8 mouse cellular contexts compared by ENCODE assay signal in genomic region chr11:3347091-3347834, GRCm38 (mm10). TPM values are rescaled to one million over a fixed set of nuclear protein-coding genes. Genes with fewer than 3 reads are reported as not detected.
DNase-seq lines count a peak whose midpoint lies in the region; ATAC-seq and TF ChIP-seq lines count a peak whose summit lies in the region.

No protein-coding gene starts in this region.

- ATAC-seq in embryonic facial prominence, embryonic 15.5 days (ENCODE audit: insufficient number of reproducible peaks, low FRiP score, low TSS enrichment, low read depth) = 0 out of 2 replicates have a peak, but pooled peaks have one; percentile 11
- peak; percentile 75; the same call in 1 of the 2 replicates for ATAC-seq in limb, embryonic 14.5 days (ENCODE audit: low FRiP score, low read depth)

- no peaks in the 10 kb centered on the region for H3K79me2 ChIP-seq in C2C12 (ENCODE audit: control insufficient read depth, insufficient read depth)

- no peak overlapping the region for H3K9ac ChIP-seq in embryonic facial prominence, embryonic 15.5 days
- no peak overlapping the region for H3K9ac ChIP-seq in limb, embryonic 14.5 days (ENCODE audit: low read depth, low read length, severe bottlenecking)

- peak; percentile 88 for DNase-seq in heart, embryonic 10.5 days (ENCODE audit: low spot score)
- DNase-seq in kidney, adult 9 months = peak; percentile 90
- DNase-seq in limb, embryonic 14.5 days (ENCODE audit: low spot score) = peak; percentile 88
- DNase-seq in monocyte, adult 2 months (ENCODE audit: low read depth in 1 of 2, low spot score in 2 of 2) = peak; percentile 48 to 65
- peak; percentile 64 to 79 for DNase-seq in spleen, postnatal 14 days (ENCODE audit: low spot score in 2 of 2)

- H3K27me3 ChIP-seq in C2C12 (ENCODE audit: control insufficient read depth, insufficient read depth, insufficient read length) = no peaks in the 10 kb centered on the region
- H3K27me3 ChIP-seq in embryonic facial prominence, embryonic 15.5 days = no peaks in the 10 kb centered on the region
- H3K27me3 ChIP-seq in heart, embryonic 10.5 days (ENCODE audit: insufficient read depth, poor library complexity, severe bottlenecking) = no peaks in the 10 kb centered on the region
- H3K27me3 ChIP-seq in limb, embryonic 14.5 days (ENCODE audit: control insufficient read depth, insufficient read depth, low read length) = no peaks in the 10 kb centered on the region

- H3ac ChIP-seq in C2C12 (ENCODE audit: control insufficient read depth, insufficient read length, low read depth) = no peak overlapping the region

- TF ChIP-seq POLR2A in bone marrow, adult 2 months (IDR thresholded peaks at IDR 0.05; ENCODE audit: borderline replicate concordance, control insufficient read depth, low read depth, low read length) = no peak
- TF ChIP-seq POLR2A in limb, embryonic 14.5 days (IDR thresholded peaks at IDR 0.05; ENCODE audit: borderline replicate concordance, extremely low read depth, insufficient read depth, insufficient read length) = no peak

- no peaks in the 10 kb centered on the region; the same call in 1 of the 2 replicates for H3K4me1 ChIP-seq in bone marrow, adult 2 months (ENCODE audit: control insufficient read depth, insufficient read depth, low read length)
- H3K4me1 ChIP-seq in embryonic facial prominence, embryonic 15.5 days = peaks cover 11% of the 10 kb centered on the region
- peaks cover 23% of the 10 kb centered on the region for H3K4me1 ChIP-seq in heart, embryonic 10.5 days
- H3K4me1 ChIP-seq in limb, embryonic 14.5 days (ENCODE audit: control insufficient read depth, insufficient read depth, low read length) = 0 out of 2 replicates have a peak, but pooled peaks cover 7% of the 10 kb centered on the region

- no peak overlapping the region for H3K4me2 ChIP-seq in embryonic facial prominence, embryonic 15.5 days (replicated peaks)
- H3K4me2 ChIP-seq in limb, embryonic 14.5 days (replicated peaks; ENCODE audit: low read depth, low read length, severe bottlenecking) = no peak overlapping the region

- H3K36me3 ChIP-seq in C2C12 (ENCODE audit: control insufficient read depth, insufficient read depth) = peaks cover 48% of the 10 kb centered on the region
- H3K36me3 ChIP-seq in embryonic facial prominence, embryonic 15.5 days = peaks cover 58% of the 10 kb centered on the region
- H3K36me3 ChIP-seq in heart, embryonic 10.5 days = peaks cover 73% of the 10 kb centered on the region
- peaks cover 59% of the 10 kb centered on the region for H3K36me3 ChIP-seq in limb, embryonic 14.5 days (ENCODE audit: control insufficient read depth, insufficient read depth, low read length)

- H3K9me3 ChIP-seq in embryonic facial prominence, embryonic 15.5 days (replicated peaks) = no peaks in the 10 kb centered on the region
- H3K9me3 ChIP-seq in heart, embryonic 10.5 days = no peaks in the 10 kb centered on the region
- no peaks in the 10 kb centered on the region for H3K9me3 ChIP-seq in limb, embryonic 14.5 days (ENCODE audit: control insufficient read depth, low read length)

- H3K27ac ChIP-seq in bone marrow, adult 2 months (ENCODE audit: control insufficient read depth, insufficient read depth, low read depth, low read length, poor library complexity) = peak overlapping the region; percentile 28; the same call in 1 of the 2 replicates
- 0 out of 2 replicates have a peak overlapping the region, but pooled peaks have one; percentile 34 for H3K27ac ChIP-seq in embryonic facial prominence, embryonic 15.5 days (replicated peaks)
- peak overlapping the region; percentile 80 for H3K27ac ChIP-seq in heart, embryonic 10.5 days
- H3K27ac ChIP-seq in limb, embryonic 14.5 days (replicated peaks; ENCODE audit: low read depth, low read length) = no peak overlapping the region

- H3K79me3 ChIP-seq in C2C12 (ENCODE audit: low read depth) = no peaks in the 10 kb centered on the region

- H3K4me3 ChIP-seq in C2C12 (ENCODE audit: insufficient read depth, poor library complexity, severe bottlenecking) = no peak overlapping the region
- no peak overlapping the region for H3K4me3 ChIP-seq in bone marrow, adult 2 months (replicated peaks; ENCODE audit: control insufficient read depth, low read depth, low read length)
- no peak overlapping the region for H3K4me3 ChIP-seq in embryonic facial prominence, embryonic 15.5 days (replicated peaks)
- H3K4me3 ChIP-seq in heart, embryonic 10.5 days = no peak overlapping the region
- H3K4me3 ChIP-seq in limb, embryonic 14.5 days (replicated peaks; ENCODE audit: low read length) = no peak overlapping the region

- TF ChIP-seq CTCF in C2C12 (IDR thresholded peaks at IDR 0.05; ENCODE audit: control insufficient read depth, insufficient read depth, insufficient read length) = peak; percentile 61
- TF ChIP-seq CTCF in bone marrow, adult 2 months (IDR thresholded peaks at IDR 0.05; ENCODE audit: control insufficient read depth, insufficient read depth, low read length) = peak; percentile 96

- 36% methylated on average over 12 of the region's 12 CpGs for WGBS in bone marrow, adult 2 months
- WGBS in embryonic facial prominence, embryonic 15.5 days = 65% methylated on average over 12 of the region's 12 CpGs
- 62% methylated on average over 12 of the region's 12 CpGs for WGBS in heart, embryonic 10.5 days
- 59% methylated on average over 12 of the region's 12 CpGs for WGBS in limb, embryonic 14.5 days

TF ChIP-seq in C2C12, 6 proteins besides CTCF, POLR2A, EP300 and RAD21:
- TF ChIP-seq MAX (IDR thresholded peaks at IDR 0.05) (no peak), MYOG (IDR thresholded peaks at IDR 0.05; ENCODE audit: control insufficient read depth, extremely low read depth, insufficient read length) (no peak), MYOD1 (IDR thresholded peaks at IDR 0.05; ENCODE audit: control insufficient read depth, insufficient read length, low read depth) (no peak), USF1 (IDR thresholded peaks at IDR 0.05; ENCODE audit: low read depth) (no peak), FOSL1 (IDR thresholded peaks at IDR 0.05; ENCODE audit: insufficient read depth, low read length, poor library complexity, severe bottlenecking) (no peak), CEBPB (IDR thresholded peaks at IDR 0.05; ENCODE audit: low read depth) (no peak)
TF ChIP-seq in C2C12: peak in this region for 0.

RNA-seq across cellular contexts. Expression of gene Pik3ip1, which starts 17.1 kb away (rescaled TPM):
- 0.71 TPM for polyA plus RNA-seq in C2C12 (2012; fragmentation: generic; extraction: Trizol)
- polyA plus RNA-seq in bone marrow, adult 2 months (2011; ENCODE audit: insufficient read depth, insufficient read length, low replicate concordance, missing spikeins) = 11.6 and 29.7 TPM in 2 replicates
- 13.9 and 15.8 TPM in 2 replicates for polyA plus RNA-seq in embryonic facial prominence, embryonic 15.5 days (2015; fragmentation: Nextera tagmentation; extraction: Ambion mirVana)
- 7.9 and 9.5 TPM in 2 replicates for polyA plus RNA-seq in heart, embryonic 10.5 days (2016; fragmentation: Nextera tagmentation; extraction: Ambion mirVana)
- polyA plus RNA-seq in limb, embryonic 14.5 days (2012; rRNA removed) = 13.2 and 13.3 TPM in 2 replicates
- polyA plus RNA-seq in limb, embryonic 14.5 days (2014; fragmentation: Nextera tagmentation; extraction: Ambion mirVana) = 13.6 and 15.5 TPM in 2 replicates

RNA-seq across cellular contexts. Expression of gene Patz1, which starts 58.6 kb away (rescaled TPM):
- polyA plus RNA-seq in C2C12 (2012; fragmentation: generic; extraction: Trizol) = 29.6 TPM
- 33.6 and 53.9 TPM in 2 replicates for polyA plus RNA-seq in bone marrow, adult 2 months (2011; ENCODE audit: insufficient read depth, insufficient read length, low replicate concordance, missing spikeins)
- polyA plus RNA-seq in embryonic facial prominence, embryonic 15.5 days (2015; fragmentation: Nextera tagmentation; extraction: Ambion mirVana) = 43.4 and 46.3 TPM in 2 replicates
- polyA plus RNA-seq in heart, embryonic 10.5 days (2016; fragmentation: Nextera tagmentation; extraction: Ambion mirVana) = 32.0 and 49.1 TPM in 2 replicates
- polyA plus RNA-seq in limb, embryonic 14.5 days (2012; rRNA removed) = 52.0 and 60.2 TPM in 2 replicates
- 40.8 and 44.2 TPM in 2 replicates for polyA plus RNA-seq in limb, embryonic 14.5 days (2014; fragmentation: Nextera tagmentation; extraction: Ambion mirVana)
